Mouse (Mus musculus) heart, adult 9 months (tissue): ENCODE results near the gene Rasl12.

ENCODE experiments used
- DNase-seq, 2 experiments: peaks; one replicate each; pipeline ENCODE4 v3.0.0; 2022; ENCODE audit warnings: low spot score in 2 of 2

Gene Rasl12

GRCm38 (mm10) chr9:65435671-65436301 lies 37.5 kb downstream of the Rasl12 start, which contains the start of gene Mtfmt:
Gene Mtfmt, plus strand, starts transcription at chr9:65435782.
- DNase-seq: peak; percentile 87 to 92

GRCm38 (mm10) chr9:65444692-65445091 lies 46.4 kb downstream of the Rasl12 start:
- DNase-seq: no peak

GRCm38 (mm10) chr9:65447951-65448350 lies 49.6 kb downstream of the Rasl12 start:
- DNase-seq: no peak

GRCm38 (mm10) chr9:65458975-65459374 lies 60.7 kb downstream of the Rasl12 start:
- DNase-seq: no peak

DNA sequence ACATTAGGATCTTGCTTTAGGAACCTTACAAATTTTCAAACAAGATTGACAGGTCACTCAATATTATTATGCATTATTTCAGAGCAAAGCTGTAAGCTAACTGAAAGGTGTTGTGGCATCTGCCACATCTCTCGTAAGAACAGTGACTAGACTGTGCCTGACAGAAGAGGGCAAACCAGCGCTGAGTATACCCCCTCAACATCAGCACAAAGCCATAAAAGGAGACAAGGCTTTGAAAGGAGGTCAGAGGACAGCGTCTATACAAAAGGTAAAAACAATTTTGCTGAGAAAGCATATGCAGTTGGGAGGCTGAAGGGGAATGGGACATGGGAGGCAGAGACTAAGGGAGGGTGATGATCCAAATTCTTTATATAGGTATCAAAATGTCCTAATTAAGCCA lies 61.9 kb downstream of the Rasl12 start:
- DNase-seq: no peak

DNA sequence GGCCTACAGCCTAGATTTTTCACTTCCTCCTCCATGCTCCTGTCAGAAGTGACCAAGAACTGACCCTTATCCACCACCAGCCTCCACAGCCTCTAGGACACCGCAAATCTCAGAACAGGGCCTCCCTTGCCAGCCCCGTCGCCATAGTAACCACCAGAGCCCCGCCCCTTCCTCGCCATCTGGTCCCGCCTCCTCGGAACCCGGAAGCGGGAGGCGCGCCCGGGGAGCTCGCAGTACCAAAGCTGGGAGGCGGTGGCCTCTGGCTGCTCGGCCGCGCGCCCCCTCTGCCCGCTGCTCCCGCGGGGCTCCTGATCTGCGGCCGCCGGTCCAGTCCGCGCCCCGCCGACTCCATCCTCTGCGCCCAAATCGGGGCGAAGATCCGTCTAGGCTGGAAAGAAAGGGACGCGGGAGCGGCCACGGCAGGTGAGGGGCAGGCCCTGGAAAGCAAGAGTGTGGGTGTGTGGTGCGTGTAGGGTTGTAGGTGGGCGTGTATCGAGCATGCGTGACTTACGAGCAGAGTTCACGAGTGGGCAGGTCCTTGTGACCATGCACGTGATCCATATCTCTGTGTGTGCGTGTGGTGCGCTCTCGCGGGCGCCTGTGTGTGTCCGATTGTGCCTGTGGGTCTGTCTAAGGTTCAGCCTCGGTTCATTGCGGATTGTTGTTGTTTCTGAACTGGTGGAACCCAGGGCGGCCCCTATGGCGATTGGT lies 62.6 kb downstream of the Rasl12 start, which contains the start of gene Spg21:
Gene Spg21 (plus strand): TSS at position 216 of the 711 bp plus-strand sequence.
- peak; percentile 95 to 96 for DNase-seq

DNA sequence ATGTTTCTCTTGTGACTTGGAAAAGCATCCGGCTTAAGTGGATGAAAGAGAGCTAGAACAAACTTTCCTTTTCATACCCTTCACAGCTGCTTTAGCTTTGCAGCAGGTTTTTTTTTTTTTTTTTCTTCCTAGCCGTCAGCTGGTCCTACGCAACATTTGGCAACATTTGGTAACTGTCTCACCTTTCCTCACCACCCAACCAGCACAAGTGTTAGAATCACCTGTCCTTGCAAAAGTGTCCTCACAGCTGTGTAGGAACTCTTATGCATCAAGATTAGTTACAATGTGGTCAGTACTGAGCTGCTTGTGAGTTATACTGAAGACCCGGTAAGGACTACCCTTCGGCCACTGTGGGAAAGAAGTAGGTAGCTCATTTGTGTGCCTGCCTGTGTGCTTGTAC lies 64.2 kb downstream of the Rasl12 start:
- DNase-seq: no peak

GRCm38 (mm10) chr9:65464161-65464560 lies 65.9 kb downstream of the Rasl12 start:
- peak in 1 of 2 experiments; percentile 35 for DNase-seq
